Mouse (Mus musculus) skeletal muscle tissue, postnatal 0 days (tissue): ENCODE results near the gene Cox8a. TPM values are rescaled to one million over a fixed set of nuclear protein-coding genes. Genes with fewer than 3 reads are reported as not detected.

Experiments used
- polyA plus RNA-seq: library from polyadenylated mRNA; unstranded; fragments of >200 nt; fragmentation: Nextera tagmentation; extraction: Ambion mirVana; gene quantifications from 2 replicates; pipeline ENCODE4 v1.2.1, GENCODE M21; 2015

Gene Cox8a
- 1,320 and 1,374 TPM in 2 replicates for polyA plus RNA-seq

GRCm38 (mm10) chr19:7217162-7217925 lies at the start of gene Cox8a:
TSS of gene Cox8a (minus strand) at chr19:7217616.

GRCm38 (mm10) chr19:7240782-7241690 lies 23.6 kb upstream of the Cox8a start, which contains the start of gene Naa40:
TSS of gene Naa40 (minus strand) at chr19:7241183.

GRCm38 (mm10) chr19:7205753-7206736 lies 11.4 kb downstream of the Cox8a start, which contains the start of gene Otub1:
TSS of gene Otub1 (minus strand) at chr19:7206316.

Other genes starting within 250 kb of the Cox8a start
- 280 and 291 TPM in 2 replicates for gene Ppp1r14b, start 242.6 kb downstream of the Cox8a start, polyA plus RNA-seq
- 8.8 and 10.0 TPM in 2 replicates for gene Plcb3, start 241.1 kb downstream of the Cox8a start, polyA plus RNA-seq
- gene Fkbp2, start 237.1 kb downstream of the Cox8a start, polyA plus RNA-seq = 58.1 and 77.3 TPM in 2 replicates
- 63.3 and 74.3 TPM in 2 replicates for gene Vegfb, start 230.0 kb downstream of the Cox8a start, polyA plus RNA-seq
- 35.8 and 41.0 TPM in 2 replicates for gene Dnajc4, start 225.0 kb downstream of the Cox8a start, polyA plus RNA-seq
- gene Nudt22, start 221.5 kb downstream of the Cox8a start, polyA plus RNA-seq = 30.7 and 37.3 TPM in 2 replicates
- 20.1 and 20.2 TPM in 2 replicates for gene Trpt1, start 221.5 kb downstream of the Cox8a start, polyA plus RNA-seq
- 6.2 and 9.5 TPM in 2 replicates for gene Fermt3, start 198.1 kb downstream of the Cox8a start, polyA plus RNA-seq
- gene Stip1, start 177.6 kb downstream of the Cox8a start, polyA plus RNA-seq = 83.4 and 97.1 TPM in 2 replicates
- 223 and 246 TPM in 2 replicates for gene Macrod1, start 160.8 kb downstream of the Cox8a start, polyA plus RNA-seq
- 0.38 and 0.54 TPM in 2 replicates for gene Flrt1, start 111.9 kb downstream of the Cox8a start, polyA plus RNA-seq
- gene Otub1, start 11.3 kb downstream of the Cox8a start, polyA plus RNA-seq = 85.7 and 86.1 TPM in 2 replicates
- 16.3 and 17.6 TPM in 2 replicates for gene Naa40, start 23.6 kb upstream of the Cox8a start, polyA plus RNA-seq
- 2.6 and 3.2 TPM in 2 replicates for gene Rcor2, start 49.7 kb upstream of the Cox8a start, polyA plus RNA-seq
- gene Mark2, start 124.2 kb upstream of the Cox8a start, polyA plus RNA-seq = 12.5 and 16.2 TPM in 2 replicates
- 9.8 and 11.1 TPM in 2 replicates for gene Spindoc, start 165.4 kb upstream of the Cox8a start, polyA plus RNA-seq
- 3.2 and 3.3 TPM in 2 replicates for gene 2700081O15Rik, start 200.0 kb upstream of the Cox8a start, polyA plus RNA-seq